Mouse (Mus musculus) thymus, adult 2 months (tissue): Measurements from ENCODE around the gene Cfap97d2. TPM values are rescaled to one million over a fixed set of nuclear protein-coding genes. Genes with fewer than 3 reads are reported as not detected.

Experiments used
- DNase-seq: peaks from one replicate; pipeline ENCODE4 v3.0.0; 2021
- H3K27ac ChIP-seq: fragments of 200-500 bp; 2 replicates; pipeline ENCODE4 v1.5.1; 2012; ENCODE audit warnings: low read length, control low read depth; ENCODE audit not compliant: control insufficient read depth, insufficient read depth
- H3K27me3 ChIP-seq: fragments of 200-500 bp; 2 replicates; pipeline ENCODE4 v1.6.1; 2012; ENCODE audit warnings: mild to moderate bottlenecking, low read length, moderate library complexity, mixed read lengths; ENCODE audit not compliant: control insufficient read depth, insufficient read depth
- H3K36me3 ChIP-seq: fragments of 200-500 bp; 2 replicates; pipeline ENCODE4 v1.6.1; 2012; ENCODE audit warnings: mild to moderate bottlenecking, low read length, moderate library complexity; ENCODE audit not compliant: control insufficient read depth, insufficient read depth
- H3K4me1 ChIP-seq: fragments of 200-500 bp; replicated peaks from 2 replicates; pipeline ENCODE4 v1.6.1; 2012; ENCODE audit warnings: low read length; ENCODE audit not compliant: control insufficient read depth, insufficient read depth
- H3K4me3 ChIP-seq: fragments of 200-500 bp; 2 replicates; pipeline ENCODE4 v1.5.1; 2012; ENCODE audit warnings: mild to moderate bottlenecking, low read length, control low read depth, moderate library complexity; ENCODE audit not compliant: control insufficient read depth, insufficient read depth
- CTCF ChIP-seq: fragments of 200-500 bp; IDR thresholded peaks from 2 replicates; pipeline ENCODE4 v1.5.1; 2012; ENCODE audit warnings: mild to moderate bottlenecking, control low read depth, low read length, moderate library complexity, borderline replicate concordance; ENCODE audit not compliant: control insufficient read depth, poor library complexity, insufficient read depth; ENCODE audit errors: extremely low read depth
- POLR2A ChIP-seq: fragments of 200-500 bp; IDR thresholded peaks from 2 replicates; pipeline ENCODE4 v1.6.1; 2012; ENCODE audit warnings: mild to moderate bottlenecking, low read length, control low read depth, moderate library complexity; ENCODE audit not compliant: control insufficient read depth, poor library complexity, insufficient read depth; ENCODE audit errors: extremely low read depth
- WGBS: fragments of 180-500 bp; shearing (Covaris S2); methylation state at CpG from one replicate; pipeline ENCODE4 v1.1.7; 2018; 5-methylcytosine and 5-hydroxymethylcytosine counted together
- polyA plus RNA-seq: library from polyadenylated mRNA; depleted of rRNA; stranded (reverse); fragments of >200 nt; gene quantifications from 2 replicates; pipeline ENCODE4 v1.2.3, GENCODE M21; 2012

Gene Cfap97d2
- polyA plus RNA-seq, 1 experiment, result not detected

GRCm38 (mm10) chr8:13697681-13698080 is 8.0 kb upstream of the Cfap97d2 start:
- H3K4me1 ChIP-seq, result no peaks in the 10 kb centered on the region
- TF ChIP-seq CTCF (no peak), POLR2A (no peak)
- WGBS, result 52% methylated on average over 8 of the region's 8 CpGs

GRCm38 (mm10) chr8:13698281-13698680 is 7.4 kb upstream of the Cfap97d2 start:
- 69% methylated on average over 3 of the region's 3 CpGs for WGBS
- H3K4me3 ChIP-seq, result no peak overlapping the region
- no peaks in the 10 kb centered on the region for H3K4me1 ChIP-seq
- no peaks in the 10 kb centered on the region for H3K36me3 ChIP-seq
- TF ChIP-seq CTCF (no peak), POLR2A (no peak)
- DNase-seq, result no peak
- H3K27me3 ChIP-seq, result no peaks in the 10 kb centered on the region
- no peak overlapping the region for H3K27ac ChIP-seq

More at GRCm38 (mm10) chr8:13697681-13698080, 8.0 kb upstream of the Cfap97d2 start:
- H3K36me3 ChIP-seq, result no peaks in the 10 kb centered on the region
- H3K27me3 ChIP-seq, result no peaks in the 10 kb centered on the region
- H3K27ac ChIP-seq, result no peak overlapping the region
- H3K4me3 ChIP-seq, result no peak overlapping the region
- no peak for DNase-seq

- WGBS, result 90% methylated on average over 5 of the region's 5 CpGs
- no peak for DNase-seq
- Histone ChIP-seq H3K4me1 (peaks cover 4% of the 10 kb centered on the region), H3K4me3 (no peak overlapping the region), H3K27me3 (no peaks in the 10 kb centered on the region), H3K27ac (no peak overlapping the region), H3K36me3 (no peaks in the 10 kb centered on the region)
- no peak for TF ChIP-seq CTCF
- no peak for TF ChIP-seq POLR2A
Observed at GRCm38 (mm10) chr8:13699323-13699949, 6.3 kb upstream of the Cfap97d2 start.

- DNase-seq, result no peak
- Histone ChIP-seq H3K36me3 (no peaks in the 10 kb centered on the region), H3K27me3 (no peaks in the 10 kb centered on the region), H3K4me3 (no peak overlapping the region), H3K27ac (no peak overlapping the region), H3K4me1 (peaks cover 9% of the 10 kb centered on the region)
- 83% methylated on average over 4 of the region's 4 CpGs for WGBS
- TF ChIP-seq POLR2A, result no peak
- no peak for TF ChIP-seq CTCF
Observed at GRCm38 (mm10) chr8:13702755-13703154, 2.9 kb upstream of the Cfap97d2 start.

GRCm38 (mm10) chr8:13703756-13704155 is 1.9 kb upstream of the Cfap97d2 start:
- TF ChIP-seq POLR2A (no peak), CTCF (no peak)
- peaks cover 9% of the 10 kb centered on the region for H3K4me1 ChIP-seq
- H3K36me3 ChIP-seq, result no peaks in the 10 kb centered on the region
- no peak overlapping the region for H3K27ac ChIP-seq
- H3K4me3 ChIP-seq, result no peak overlapping the region
- DNase-seq, result no peak
- 19% methylated on average over 6 of the region's 6 CpGs for WGBS
- no peaks in the 10 kb centered on the region for H3K27me3 ChIP-seq

GRCm38 (mm10) chr8:13704301-13704700 is 1.4 kb upstream of the Cfap97d2 start:
- H3K36me3 ChIP-seq, result no peaks in the 10 kb centered on the region
- no peak for DNase-seq
- peaks cover 9% of the 10 kb centered on the region for H3K4me1 ChIP-seq
- H3K27ac ChIP-seq, result no peak overlapping the region
- 87% methylated on average over 4 of the region's 4 CpGs for WGBS
- no peaks in the 10 kb centered on the region for H3K27me3 ChIP-seq
- no peak overlapping the region for H3K4me3 ChIP-seq
- TF ChIP-seq POLR2A, result no peak
- TF ChIP-seq CTCF, result no peak

GRCm38 (mm10) chr8:13706918-13707317 is 1.2 kb downstream of the Cfap97d2 start:
- H3K27ac ChIP-seq, result no peak overlapping the region
- 86% methylated on average over 5 of the region's 5 CpGs for WGBS
- no peaks in the 10 kb centered on the region for H3K36me3 ChIP-seq
- H3K27me3 ChIP-seq, result no peaks in the 10 kb centered on the region
- no peak overlapping the region for H3K4me3 ChIP-seq
- no peak for DNase-seq
- peaks cover 9% of the 10 kb centered on the region for H3K4me1 ChIP-seq
- TF ChIP-seq CTCF, result no peak
- no peak for TF ChIP-seq POLR2A
